Mouse (Mus musculus) midbrain, embryonic 11.5 days (tissue): ENCODE measurements around the gene Elk4. TPM values are rescaled to one million over a fixed set of nuclear protein-coding genes. Genes with fewer than 3 reads are reported as not detected.

Experiments
- ATAC-seq: fragments of 200-750 bp; cut with Nextera tagmentation; 2 replicates; pipeline ENCODE4 v1.8.0; 2017; ENCODE audit warnings: moderate TSS enrichment, moderate library complexity; ENCODE audit not compliant: low FRiP score
- DNase-seq: peaks from one replicate; pipeline ENCODE4 v3.0.0; 2015; ENCODE audit warnings: low spot score; ENCODE audit errors: missing footprints
- H3K27ac ChIP-seq: fragments of 300-500 bp; sonication (generic); 2 replicates; pipeline ENCODE4 v1.5.1; 2014; ENCODE audit warnings: low read depth, low read length
- H3K27me3 ChIP-seq: fragments of 300-500 bp; sonication (generic); 2 replicates; pipeline ENCODE4 v1.6.1; 2014; ENCODE audit warnings: mild to moderate bottlenecking, low read length, moderate library complexity, mixed read lengths; ENCODE audit not compliant: control insufficient read depth, insufficient read depth
- H3K36me3 ChIP-seq: fragments of 300-500 bp; sonication (generic); 2 replicates; pipeline ENCODE4 v1.6.1; 2014; ENCODE audit warnings: mild to moderate bottlenecking, low read length, moderate library complexity, mixed read lengths; ENCODE audit not compliant: control insufficient read depth, insufficient read depth
- H3K4me1 ChIP-seq: fragments of 300-500 bp; sonication (generic); 2 replicates; pipeline ENCODE4 v1.6.1; 2014; ENCODE audit warnings: low read length; ENCODE audit not compliant: control insufficient read depth, insufficient read depth
- H3K4me2 ChIP-seq: fragments of 300-500 bp; sonication (generic); 2 replicates; pipeline ENCODE4 v1.6.1; 2014; ENCODE audit warnings: mild to moderate bottlenecking, moderate library complexity
- H3K4me3 ChIP-seq: fragments of 300-500 bp; sonication (generic); 2 replicates; pipeline ENCODE4 v1.5.1; 2014; ENCODE audit warnings: low read depth, low read length
- H3K9ac ChIP-seq: fragments of 300-500 bp; sonication (generic); 2 replicates; pipeline ENCODE4 v1.6.1; 2014; ENCODE audit warnings: low read length
- H3K9me3 ChIP-seq: fragments of 300-500 bp; sonication (generic); 2 replicates; pipeline ENCODE4 v1.6.1; 2016; ENCODE audit warnings: low read length; ENCODE audit not compliant: control insufficient read depth
- WGBS: fragments of 180-500 bp; shearing (Covaris S2); extraction: QIAGEN DNeasy Blood & Tissue Kit; methylation state at CpG from one replicate; pipeline ENCODE4 v1.1.7; 2014; 5-methylcytosine and 5-hydroxymethylcytosine counted together
- polyA plus RNA-seq: library from polyadenylated mRNA; unstranded; fragments of >200 nt; fragmentation: Nextera tagmentation; extraction: Ambion mirVana; gene quantifications from 2 replicates; pipeline ENCODE4 v1.2.1, GENCODE M21; 2014

The Elk4 gene
- polyA plus RNA-seq, 1 experiment from 2014 or later: 17.2 TPM

- H3K27ac ChIP-seq: no peak overlapping the region
- DNase-seq (no peak), ATAC-seq (no peak)
- no peaks in the 10 kb centered on the region for H3K36me3 ChIP-seq
- H3K4me2 ChIP-seq: no peak overlapping the region
- no peak overlapping the region for H3K4me3 ChIP-seq
- no peaks in the 10 kb centered on the region for H3K27me3 ChIP-seq
- no peaks in the 10 kb centered on the region for H3K9me3 ChIP-seq
- WGBS: 84% methylated on average over 12 of the region's 12 CpGs
- H3K4me1 ChIP-seq: no peaks in the 10 kb centered on the region
- H3K9ac ChIP-seq: no peak overlapping the region
Measured at GRCm38 (mm10) chr1:131993169-131994040, 14.0 kb upstream of the Elk4 start.

GRCm38 (mm10) chr1:131995062-131995461 is 12.3 kb upstream of the Elk4 start:
- H3K9me3 ChIP-seq: no peaks in the 10 kb centered on the region
- no peak overlapping the region for H3K9ac ChIP-seq
- no peak overlapping the region for H3K4me2 ChIP-seq
- 27% methylated on average over 4 of the region's 4 CpGs for WGBS
- H3K4me1 ChIP-seq: no peaks in the 10 kb centered on the region
- DNase-seq (peak; percentile 92), ATAC-seq (no peak)
- H3K27me3 ChIP-seq: no peaks in the 10 kb centered on the region
- no peak overlapping the region for H3K4me3 ChIP-seq
- no peaks in the 10 kb centered on the region for H3K36me3 ChIP-seq
- H3K27ac ChIP-seq: no peak overlapping the region

GRCm38 (mm10) chr1:132000506-132000905 is 6.9 kb upstream of the Elk4 start:
- no peaks in the 10 kb centered on the region for H3K9me3 ChIP-seq
- ATAC-seq (no peak), DNase-seq (no peak)
- H3K36me3 ChIP-seq: no peaks in the 10 kb centered on the region
- H3K9ac ChIP-seq: no peak overlapping the region
- no peak overlapping the region for H3K4me3 ChIP-seq
- no peaks in the 10 kb centered on the region for H3K27me3 ChIP-seq
- H3K4me1 ChIP-seq: no peaks in the 10 kb centered on the region
- no peak overlapping the region for H3K4me2 ChIP-seq
- H3K27ac ChIP-seq: no peak overlapping the region

- Histone ChIP-seq H3K27me3 (no peaks in the 10 kb centered on the region), H3K9me3 (no peaks in the 10 kb centered on the region), H3K4me1 (peaks cover 4% of the 10 kb centered on the region), H3K9ac (no peak overlapping the region), H3K4me3 (no peak overlapping the region), H3K27ac (no peak overlapping the region), H3K36me3 (no peaks in the 10 kb centered on the region), H3K4me2 (no peak overlapping the region)
- ATAC-seq (no peak), DNase-seq (no peak)
- WGBS: 93% methylated on average over 4 of the region's 4 CpGs
Measured at GRCm38 (mm10) chr1:132001880-132002330, 5.5 kb upstream of the Elk4 start.

GRCm38 (mm10) chr1:132003111-132003510 is 4.3 kb upstream of the Elk4 start:
- no peak overlapping the region for H3K9ac ChIP-seq
- no peaks in the 10 kb centered on the region for H3K27me3 ChIP-seq
- H3K27ac ChIP-seq: no peak overlapping the region
- no peak overlapping the region for H3K4me3 ChIP-seq
- H3K4me2 ChIP-seq: no peak overlapping the region
- H3K36me3 ChIP-seq: no peaks in the 10 kb centered on the region
- no peaks in the 10 kb centered on the region for H3K9me3 ChIP-seq
- no peak for ATAC-seq
- peak; percentile 72 for DNase-seq
- WGBS: 69% methylated on average over 2 of the region's 2 CpGs
- peaks cover 4% of the 10 kb centered on the region for H3K4me1 ChIP-seq

GRCm38 (mm10) chr1:132003817-132004216 is 3.6 kb upstream of the Elk4 start:
- Histone ChIP-seq H3K4me1 (peaks cover 7% of the 10 kb centered on the region), H3K36me3 (no peaks in the 10 kb centered on the region), H3K4me3 (no peak overlapping the region), H3K27ac (no peak overlapping the region), H3K4me2 (no peak overlapping the region), H3K9me3 (no peaks in the 10 kb centered on the region), H3K27me3 (no peaks in the 10 kb centered on the region), H3K9ac (no peak overlapping the region)
- ATAC-seq: no peak
- no peak for DNase-seq
- 71% methylated on average over 1 of the region's 1 CpGs for WGBS

- Histone ChIP-seq H3K4me2 (no peak overlapping the region), H3K9ac (no peak overlapping the region), H3K9me3 (no peaks in the 10 kb centered on the region), H3K4me3 (no peak overlapping the region), H3K4me1 (peaks cover 13% of the 10 kb centered on the region), H3K27ac (no peak overlapping the region), H3K36me3 (no peaks in the 10 kb centered on the region), H3K27me3 (no peaks in the 10 kb centered on the region)
- WGBS: 86% methylated on average over 6 of the region's 6 CpGs
- DNase-seq (peak; percentile 54), ATAC-seq (no peak)
Measured at GRCm38 (mm10) chr1:132004574-132005180, 2.7 kb upstream of the Elk4 start.

GRCm38 (mm10) chr1:132005466-132005865 is 1.9 kb upstream of the Elk4 start:
- H3K9me3 ChIP-seq: no peaks in the 10 kb centered on the region
- DNase-seq (peak; percentile 79), ATAC-seq (no peak)
- H3K4me1 ChIP-seq: peaks cover 13% of the 10 kb centered on the region
- no peaks in the 10 kb centered on the region for H3K27me3 ChIP-seq
- no peak overlapping the region for H3K4me3 ChIP-seq
- H3K9ac ChIP-seq: no peak overlapping the region
- no peak overlapping the region for H3K4me2 ChIP-seq
- no peaks in the 10 kb centered on the region for H3K36me3 ChIP-seq
- 68% methylated on average over 1 of the region's 1 CpGs for WGBS
- no peak overlapping the region for H3K27ac ChIP-seq

- Histone ChIP-seq H3K4me1 (peaks cover 13% of the 10 kb centered on the region), H3K4me2 (no peak overlapping the region), H3K9ac (no peak overlapping the region), H3K27me3 (no peaks in the 10 kb centered on the region), H3K4me3 (no peak overlapping the region), H3K36me3 (no peaks in the 10 kb centered on the region), H3K27ac (no peak overlapping the region), H3K9me3 (no peaks in the 10 kb centered on the region)
- WGBS: 86% methylated on average over 3 of the region's 3 CpGs
- ATAC-seq (no peak), DNase-seq (no peak)
Measured at GRCm38 (mm10) chr1:132006046-132006445, 1.4 kb upstream of the Elk4 start.
